Mouse (Mus musculus) spleen, postnatal 36 days (tissue): Measurements from ENCODE around the gene Zfp445.

Experiments
- DNase-seq, 2 experiments: peaks; one replicate each; pipeline ENCODE4 v3.0.0; 2022; ENCODE audit warnings: low spot score in 2 of 2, mixed read lengths in 1 of 2

Zfp445 gene

GRCm38 (mm10) chr9:122836126-122836525, 29.7 kb downstream of the Zfp445 start:
- no peak for DNase-seq

GRCm38 (mm10) chr9:122829826-122830380, 35.9 kb downstream of the Zfp445 start:
- DNase-seq = no peak

- no peak for DNase-seq
These were observed 39.1 kb downstream of the Zfp445 start for GRCm38 (mm10) chr9:122826743-122827142.

- no peak for DNase-seq
These were observed 42.3 kb downstream of the Zfp445 start for GRCm38 (mm10) chr9:122823374-122824017.

- no peak for DNase-seq
These were observed 50.5 kb downstream of the Zfp445 start for GRCm38 (mm10) chr9:122815239-122815851.

- no peak for DNase-seq
These were observed 51.0 kb downstream of the Zfp445 start for GRCm38 (mm10) chr9:122814775-122815174.

GRCm38 (mm10) chr9:122812386-122812785, 53.4 kb downstream of the Zfp445 start:
- DNase-seq = no peak

GRCm38 (mm10) chr9:122810212-122810611, 55.6 kb downstream of the Zfp445 start:
- no peak for DNase-seq

- DNase-seq = no peak
These were observed 58.6 kb downstream of the Zfp445 start for GRCm38 (mm10) chr9:122807186-122807585.

GRCm38 (mm10) chr9:122805845-122806341, 59.9 kb downstream of the Zfp445 start:
- DNase-seq = no peak

GRCm38 (mm10) chr9:122805053-122805844, 60.6 kb downstream of the Zfp445 start, which contains the start of gene Tcaim:
Gene Tcaim, plus strand, starts transcription at chr9:122805539.
- peak; percentile 87 to 88 for DNase-seq
